Mouse (Mus musculus) natural killer cell, adult 2 months (primary cell): ENCODE measurements at regions not wholly inside any gene's neighbourhood (a gene's known extent, or its start where the extent isn't known, plus 50 kb on each side); places are given as distances from the start of the nearest gene placed in this dataset.

Source experiments
- DNase-seq, 2 experiments: peaks; one replicate each; pipeline ENCODE4 v3.0.0; 2022; ENCODE audit warnings: low spot score in 2 of 2

DNA sequence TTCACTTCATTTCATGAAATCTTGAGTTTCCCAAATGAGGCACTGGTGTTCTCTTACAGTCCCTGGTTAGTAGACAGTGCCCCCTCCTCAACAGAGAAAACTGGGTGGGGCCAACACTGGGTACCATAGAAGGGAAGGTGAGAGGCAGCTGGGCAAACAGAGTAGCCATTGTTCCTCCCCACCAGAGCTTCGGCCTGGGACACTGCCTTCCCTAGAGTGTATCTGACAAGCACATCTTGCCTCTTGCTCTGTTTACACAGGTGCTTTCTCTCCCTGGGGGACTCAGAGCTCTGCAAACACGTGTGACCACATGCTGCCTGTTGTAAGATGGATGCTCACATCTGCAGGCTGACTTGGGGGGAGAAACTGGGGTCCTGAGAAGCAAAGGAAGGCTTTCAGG is 100.8 kb upstream of the Tnp1 start:
- DNase-seq = no peak

DNA sequence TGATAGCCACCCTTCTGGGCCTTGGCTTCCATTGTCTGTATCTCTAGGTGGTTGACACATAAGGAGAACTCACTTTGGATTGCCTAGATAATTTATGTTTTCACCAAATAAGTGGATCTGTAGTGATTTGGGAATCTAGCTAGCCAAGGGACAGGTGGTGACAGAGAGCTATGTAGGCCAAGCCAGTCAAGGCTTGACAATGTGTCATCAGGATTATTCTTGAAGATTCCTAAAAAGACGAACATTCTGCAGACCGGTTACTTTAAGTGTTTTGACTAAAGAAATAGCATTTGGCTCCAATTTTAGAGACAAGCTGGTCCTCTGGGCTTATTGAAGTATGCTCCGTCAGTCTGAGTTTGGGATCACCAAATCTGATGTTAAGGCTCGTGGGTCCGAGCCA is 100.1 kb upstream of the Tnp1 start:
- DNase-seq = no peak

DNA sequence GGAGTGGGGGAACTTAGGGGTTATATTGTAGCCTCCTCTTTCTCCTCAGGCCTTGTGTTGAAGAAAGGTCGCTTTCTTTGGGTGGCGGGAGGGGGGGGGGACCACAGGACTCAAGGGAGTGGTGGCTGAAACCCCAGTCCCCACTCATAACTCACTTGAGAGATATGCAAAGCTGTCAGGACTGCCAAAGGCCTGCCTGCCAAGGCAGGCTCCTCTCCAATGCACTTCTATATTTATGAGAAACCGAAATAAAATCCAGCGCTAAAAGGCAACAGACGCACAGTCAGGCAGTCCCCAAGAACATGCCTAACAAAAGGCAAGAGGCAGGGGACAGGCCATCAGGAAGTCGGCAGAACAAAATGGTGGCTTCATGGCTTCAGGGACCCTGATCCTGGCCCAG is 97.4 kb upstream of the Tnp1 start:
- no peak for DNase-seq

DNA sequence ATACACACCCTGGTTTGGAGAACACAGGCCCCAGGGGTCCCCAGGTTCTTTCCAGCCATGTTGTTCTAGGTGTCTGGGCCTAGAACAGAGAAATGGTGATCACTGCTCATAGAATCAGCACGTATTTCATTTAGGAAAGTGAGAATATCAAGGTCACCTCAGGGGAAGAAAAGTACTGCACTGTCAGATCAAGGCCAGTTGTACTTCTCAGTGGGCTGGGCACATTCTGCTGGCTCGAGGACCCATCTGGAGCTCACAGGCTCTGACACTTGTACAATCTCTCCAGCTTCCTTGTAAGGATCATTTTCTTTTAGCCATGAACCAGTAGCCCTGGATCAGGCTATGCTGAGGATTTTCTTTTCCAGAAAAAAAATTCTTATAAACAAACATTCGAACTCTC is 97.0 kb upstream of the Tnp1 start:
- no peak for DNase-seq

DNA sequence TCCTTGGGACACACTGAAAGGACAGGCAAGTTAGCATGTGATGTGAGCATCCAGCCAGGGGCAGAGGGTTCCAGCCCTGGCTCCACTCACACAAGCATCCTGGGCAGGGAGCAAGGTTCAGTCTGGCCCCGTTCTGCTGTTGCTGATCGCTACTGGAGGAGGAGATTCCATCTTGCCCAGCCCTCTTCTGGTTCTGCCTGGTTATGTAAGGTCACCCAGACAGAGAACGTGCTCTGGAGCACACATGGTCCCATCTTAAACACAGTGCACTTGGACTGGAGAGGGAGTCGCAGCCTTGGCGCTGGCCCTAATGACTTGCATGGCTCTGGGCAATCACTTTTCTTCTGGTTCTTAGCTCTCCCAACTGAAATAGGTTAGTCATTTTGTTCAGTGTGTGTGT is 96.2 kb upstream of the Tnp1 start:
- DNase-seq = no peak

DNA sequence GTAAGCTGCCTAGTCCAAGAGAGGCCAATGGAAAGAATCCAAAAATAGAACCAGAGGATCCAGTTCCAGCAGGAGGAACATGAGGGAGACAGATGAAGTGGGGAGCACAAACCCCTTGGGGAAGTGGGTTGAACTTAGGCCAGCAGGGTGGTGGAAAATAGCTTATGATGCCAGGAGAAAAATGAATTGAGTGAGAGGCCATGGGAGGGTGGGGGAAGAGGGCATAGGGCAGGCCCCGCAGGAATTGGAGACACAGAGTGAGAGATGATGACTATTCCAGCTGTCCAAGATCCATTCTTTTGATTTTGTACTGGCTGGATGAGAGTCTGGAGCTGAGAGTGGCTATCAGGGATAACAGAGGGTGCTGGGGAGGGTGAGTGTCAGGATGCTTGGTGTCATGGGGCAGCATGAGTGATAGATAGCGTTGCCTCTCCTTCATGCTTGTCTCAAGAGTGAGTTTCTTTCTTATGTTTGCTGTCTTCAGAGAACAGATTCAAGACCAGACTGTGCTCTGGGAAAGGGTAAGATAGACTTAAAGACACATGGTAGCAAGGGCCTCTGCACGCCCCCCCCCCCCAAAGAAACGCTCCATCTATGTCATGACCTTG is 90.3 kb upstream of the Tnp1 start:
- no peak for DNase-seq

DNA sequence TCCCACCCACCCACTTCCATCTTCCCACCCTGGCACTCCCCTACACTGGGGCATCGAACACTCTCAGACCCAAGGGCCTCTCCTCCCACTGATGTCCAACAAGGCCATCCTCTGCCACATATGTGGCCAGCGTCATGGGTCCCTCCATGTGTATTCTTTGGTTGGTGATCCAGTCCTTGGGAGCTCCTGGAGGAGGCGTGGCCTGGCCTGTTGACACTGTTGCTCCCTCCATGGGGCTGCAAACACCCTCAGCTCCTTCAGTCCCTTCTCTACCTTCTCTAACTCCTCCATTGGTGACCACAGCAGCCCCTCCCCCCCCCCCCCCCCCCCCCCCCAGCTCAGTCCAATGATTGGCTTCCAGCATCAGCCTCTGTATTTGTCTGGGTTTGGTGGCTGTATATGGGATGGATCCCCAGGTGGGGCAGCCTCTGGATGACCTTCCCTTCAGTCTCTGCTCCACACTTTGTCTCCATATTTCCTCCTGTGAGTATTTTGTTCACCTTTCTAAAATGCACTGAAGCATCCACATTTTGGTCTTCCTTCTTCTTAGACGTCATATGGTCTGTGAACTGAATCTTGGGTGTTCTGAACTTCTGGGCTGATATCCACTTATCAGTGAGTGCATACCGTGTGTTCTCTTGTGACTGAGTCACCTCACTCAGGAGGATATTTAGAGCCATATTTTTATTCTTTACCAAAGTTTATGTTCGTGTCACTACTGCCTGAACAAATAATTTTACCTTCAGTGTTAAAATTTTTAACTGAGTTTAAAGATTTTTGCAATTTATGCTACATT is 82.1 kb upstream of the Tnp1 start:
- DNase-seq = no peak

DNA sequence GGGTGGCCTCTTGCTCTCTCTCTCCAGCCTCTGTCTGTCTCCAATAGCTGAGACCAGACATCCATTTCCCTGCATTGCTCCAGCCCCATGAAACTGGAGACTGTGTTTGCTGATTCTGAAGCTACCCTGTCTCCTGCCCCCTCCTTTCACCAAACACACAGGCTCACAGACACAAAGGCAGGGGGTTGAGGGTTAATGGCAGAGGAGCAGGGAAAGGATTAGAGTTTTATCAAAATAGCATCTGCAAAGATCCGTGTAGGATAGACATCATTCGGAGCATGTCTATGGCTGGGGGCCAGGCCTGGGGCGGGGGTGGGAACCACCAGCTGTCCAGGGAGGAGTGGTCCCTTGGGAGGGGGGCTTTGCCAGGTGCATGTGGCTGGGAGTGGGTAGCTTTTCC is 73.9 kb upstream of the Tnp1 start:
- no peak for DNase-seq

DNA sequence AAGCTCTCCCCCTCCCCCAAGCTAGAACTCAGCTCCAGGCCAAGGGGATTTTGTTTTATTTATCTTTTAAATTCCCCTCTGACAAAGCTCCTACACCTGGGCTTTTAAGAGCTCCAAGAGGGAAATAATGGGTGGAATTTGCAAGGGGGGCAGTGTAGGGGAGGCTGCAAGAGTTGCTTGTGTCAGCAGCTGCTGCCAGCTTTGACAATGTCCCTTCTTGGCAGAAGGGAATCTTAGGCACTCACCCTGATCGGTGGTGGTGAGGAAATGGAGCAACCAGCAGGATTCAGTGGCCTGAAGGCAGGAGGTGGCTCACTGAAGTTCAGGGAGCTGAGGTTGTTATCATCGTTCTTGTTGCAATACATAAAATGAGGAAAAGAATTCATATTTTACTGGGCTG is 72.8 kb upstream of the Tnp1 start:
- DNase-seq = no peak

DNA sequence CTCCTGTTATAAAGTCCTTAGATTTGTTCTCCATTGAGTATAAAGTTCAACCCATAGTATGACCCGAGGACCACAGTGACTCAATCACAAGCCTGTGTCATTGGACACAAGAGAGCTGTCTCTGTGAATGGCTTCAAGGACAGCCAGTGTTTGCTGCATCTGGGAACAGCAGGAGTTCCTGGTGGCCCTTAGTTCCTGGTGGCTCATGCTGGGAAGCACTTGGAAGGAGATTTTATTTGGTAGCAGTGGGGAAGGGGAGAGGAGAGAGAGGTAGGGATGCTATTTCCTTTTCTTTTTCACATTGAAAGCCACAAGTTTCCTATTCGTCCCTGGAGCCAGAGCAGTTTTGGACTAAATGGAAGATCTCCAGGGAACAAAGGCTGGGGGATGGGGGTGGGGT is 69.2 kb upstream of the Tnp1 start:
- no peak for DNase-seq

DNA sequence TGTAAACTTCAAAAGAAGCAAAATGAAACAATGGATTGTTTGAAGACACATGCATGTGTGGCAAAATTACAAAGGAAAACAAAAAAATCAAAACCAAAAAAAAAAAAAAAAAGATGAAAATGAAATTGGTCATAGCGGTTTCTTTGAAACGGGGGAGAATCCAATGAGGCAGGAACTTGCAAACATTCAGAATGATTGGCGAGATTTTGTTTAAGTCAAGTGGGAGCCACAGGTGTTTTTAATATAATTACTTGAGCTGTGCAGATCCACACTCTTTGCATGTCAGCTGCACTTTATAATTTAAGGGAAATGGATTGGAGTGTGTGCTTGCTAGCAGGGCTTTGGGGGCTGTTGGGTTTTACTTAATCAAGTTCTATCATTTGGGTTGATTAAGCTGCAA is 67.7 kb upstream of the Tnp1 start:
- no peak for DNase-seq

DNA sequence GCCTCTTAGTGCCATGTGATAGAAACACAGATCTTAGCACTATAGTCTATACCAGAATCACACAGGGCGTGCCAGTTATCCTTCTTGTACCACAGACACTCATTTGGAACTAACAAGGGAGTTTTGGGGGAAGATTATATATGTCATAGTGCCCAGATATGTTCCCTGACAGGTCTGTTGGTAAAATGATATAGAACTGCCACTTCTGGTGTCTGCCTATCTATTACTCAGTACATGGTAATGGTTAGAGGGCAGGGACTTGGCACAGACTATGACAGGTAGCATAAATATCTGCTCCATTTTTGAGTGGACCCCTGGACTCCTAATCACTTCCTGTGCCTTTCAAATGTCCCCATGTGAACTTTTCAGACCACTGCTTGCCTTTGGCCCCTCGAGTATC is 63.8 kb upstream of the Tnp1 start:
- no peak for DNase-seq

DNA sequence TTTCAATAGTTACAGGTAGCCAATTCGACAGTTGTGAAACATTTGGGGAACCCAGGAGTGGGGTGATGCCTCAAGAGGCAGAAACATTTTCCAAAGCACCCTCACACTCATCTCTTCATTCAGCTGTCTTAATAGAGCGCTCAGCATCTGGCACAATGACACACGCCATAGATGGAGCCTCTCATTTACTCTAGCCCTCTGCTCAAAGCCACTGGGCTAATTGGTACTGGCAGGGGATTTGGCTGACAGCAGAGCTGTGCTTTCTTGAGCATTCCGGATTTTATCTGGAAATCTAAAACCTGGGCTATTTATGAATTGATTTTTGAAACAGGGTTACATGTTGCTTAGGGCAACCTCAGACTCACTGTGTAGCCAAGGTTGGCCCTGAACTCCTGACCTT is 61.4 kb upstream of the Tnp1 start:
- no peak for DNase-seq

DNA sequence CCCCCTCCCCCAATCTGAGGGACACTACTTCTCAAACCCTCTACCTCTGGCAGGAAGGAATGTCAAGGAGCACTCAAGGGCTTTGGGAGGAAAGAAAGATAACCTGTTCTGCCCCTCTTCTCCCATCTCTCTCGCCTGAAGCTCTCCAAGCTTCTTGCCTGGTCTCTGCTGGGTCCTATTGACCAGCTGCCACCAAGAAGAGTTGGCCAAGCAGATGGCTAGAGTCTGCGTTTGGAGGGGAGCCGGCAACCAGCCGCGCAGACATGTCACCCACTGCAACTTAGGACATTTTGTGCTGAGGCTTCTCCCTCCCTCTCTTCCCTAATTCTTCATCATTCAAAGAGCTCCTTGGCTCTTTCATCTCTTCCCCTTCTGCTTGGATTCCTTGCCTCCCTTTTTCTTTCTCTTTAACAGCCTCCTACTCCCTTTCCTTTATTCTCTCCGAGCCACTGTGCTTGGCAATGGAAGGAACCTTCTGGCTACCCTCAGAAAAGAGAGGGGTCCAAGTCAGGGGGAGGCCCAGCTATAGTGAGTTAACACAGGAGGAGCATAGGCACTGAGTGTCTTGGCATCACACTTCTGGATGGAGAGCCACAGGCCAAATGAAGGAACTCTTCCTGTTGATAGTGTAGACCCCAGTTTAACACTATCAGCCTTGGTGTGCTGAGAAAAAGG is 60.1 kb upstream of the Tnp1 start:
- DNase-seq = no peak

DNA sequence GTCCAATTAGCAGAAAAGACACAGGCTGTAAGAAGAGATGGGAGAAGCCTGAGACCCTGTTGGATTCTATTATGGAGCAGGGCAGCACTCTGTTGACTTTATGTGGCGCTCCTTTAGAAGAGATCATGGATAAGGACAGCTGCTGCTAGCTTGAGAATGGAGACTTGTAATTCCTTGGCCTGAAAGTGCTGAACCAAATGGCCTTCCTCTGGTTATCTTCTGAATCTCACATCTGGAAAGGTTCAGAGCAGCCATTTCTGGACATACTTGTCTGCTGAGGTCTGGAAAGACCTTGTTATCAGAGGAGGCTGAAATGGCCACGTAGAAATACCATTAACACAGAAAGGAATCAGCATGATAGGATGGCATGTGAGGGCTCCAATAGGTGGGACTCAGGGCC is 59.5 kb upstream of the Tnp1 start:
- DNase-seq = no peak

DNA sequence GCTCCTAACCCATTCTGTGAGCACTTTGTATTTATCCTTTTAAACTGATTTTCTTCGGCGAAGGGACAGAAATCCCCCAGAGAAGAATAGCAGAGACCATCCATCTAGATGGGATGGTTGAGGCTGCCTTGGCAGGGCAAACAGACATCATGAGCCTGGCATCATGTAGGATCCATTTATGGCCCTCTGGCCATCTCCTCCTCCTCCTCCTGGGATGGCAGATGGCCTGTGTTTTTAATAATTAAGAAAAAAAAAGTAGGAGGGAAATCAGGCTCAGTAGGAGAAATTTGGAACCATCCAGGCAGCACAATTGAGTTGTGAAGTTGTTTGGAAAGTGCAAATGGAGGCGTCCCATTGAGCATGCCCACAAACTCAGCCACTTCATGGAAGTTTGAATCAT is 58.8 kb upstream of the Tnp1 start:
- no peak for DNase-seq

DNA sequence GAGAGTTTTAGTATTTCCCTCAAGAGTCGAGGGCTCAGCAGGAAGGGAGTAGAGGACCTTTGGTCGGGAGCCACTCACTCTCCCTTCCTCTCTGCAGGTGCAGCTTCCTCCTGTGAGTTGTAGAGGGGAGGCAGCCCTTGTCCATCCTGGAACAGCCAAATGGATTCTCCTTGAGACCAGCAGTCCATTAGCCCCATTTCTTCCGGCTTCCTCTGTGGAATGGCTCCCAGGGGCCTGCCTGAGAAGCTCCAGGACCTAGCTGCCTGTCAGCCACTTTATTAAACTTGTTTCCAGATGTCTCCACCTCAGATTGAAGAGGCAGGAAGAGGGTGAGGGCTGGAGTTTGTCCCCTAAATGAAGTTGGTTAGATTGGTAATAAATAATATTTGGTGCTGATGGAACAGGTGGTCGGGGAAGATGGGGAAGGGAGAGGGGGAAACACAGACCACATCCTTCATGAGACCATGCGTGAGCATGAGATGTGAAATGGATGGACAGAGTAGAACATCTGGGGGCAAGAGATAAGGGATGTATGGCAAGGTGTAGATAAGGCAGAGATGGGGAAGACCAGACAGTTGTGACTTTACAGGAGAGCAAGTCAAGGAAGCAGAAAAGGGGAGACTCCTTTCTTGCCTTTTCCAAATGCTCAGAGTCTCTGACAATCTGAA is 56.7 kb upstream of the Tnp1 start:
- no peak for DNase-seq

DNA sequence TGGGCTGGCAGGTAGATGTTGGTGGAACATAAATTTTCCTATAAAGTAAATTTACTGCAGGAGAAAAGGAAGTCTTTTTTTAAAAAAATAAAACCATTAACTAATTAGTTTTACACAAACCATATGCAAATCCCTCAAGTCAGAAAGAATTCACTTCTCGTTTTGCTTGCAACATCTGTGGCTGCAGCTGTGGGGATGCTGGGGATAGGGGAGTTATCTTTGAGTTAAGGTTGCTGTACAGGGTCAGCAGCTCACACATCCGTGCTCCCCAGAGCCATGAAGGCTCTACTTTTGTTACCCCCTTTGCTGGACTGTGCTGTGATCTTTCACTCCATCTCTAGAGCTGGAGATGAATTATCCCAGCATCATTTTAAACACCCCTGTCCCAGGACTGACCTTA is 54.4 kb upstream of the Tnp1 start:
- DNase-seq = no peak
